Mouse (Mus musculus) intestine, postnatal 0 days (tissue): Measurements from ENCODE around the gene Lcn6. TPM values are rescaled to one million over a fixed set of nuclear protein-coding genes. Genes with fewer than 3 reads are reported as not detected.
A peak's percentile ranks its signal among the peaks of the same experiment; 100 is the strongest.
"Not testable (repeated sequence)": the region's sequence is repeated elsewhere in the genome, so short reads cannot be mapped to it uniquely, and the experiment has no call there.

Experiments
- ATAC-seq: fragments of 200-750 bp; cut with Nextera tagmentation; 2 replicates; pipeline ENCODE4 v1.8.0; 2017; ENCODE audit warnings: mild to moderate bottlenecking, moderate TSS enrichment, moderate library complexity
- H3K27ac ChIP-seq: fragments of 300-500 bp; sonication (generic); 2 replicates; pipeline ENCODE4 v1.5.1; 2014; ENCODE audit warnings: mild to moderate bottlenecking, low read depth, low read length, moderate library complexity
- H3K27me3 ChIP-seq: fragments of 300-500 bp; sonication (generic); replicated peaks from 2 replicates; pipeline ENCODE4 v1.6.1; 2014; ENCODE audit warnings: low read length, mixed read lengths; ENCODE audit not compliant: control insufficient read depth, insufficient read depth
- H3K36me3 ChIP-seq: fragments of 300-500 bp; sonication (generic); 2 replicates; pipeline ENCODE4 v1.6.1; 2014; ENCODE audit warnings: mild to moderate bottlenecking, moderate library complexity; ENCODE audit not compliant: control insufficient read depth, insufficient read depth
- H3K4me1 ChIP-seq: fragments of 300-500 bp; sonication (generic); replicated peaks from 2 replicates; pipeline ENCODE4 v1.6.1; 2014; ENCODE audit warnings: antibody characterized with exemption, low read length, mixed read lengths; ENCODE audit not compliant: control insufficient read depth, insufficient read depth
- H3K4me2 ChIP-seq: fragments of 300-500 bp; sonication (generic); replicated peaks from 2 replicates; pipeline ENCODE4 v1.6.1; 2014; ENCODE audit warnings: low read depth, mild to moderate bottlenecking, moderate library complexity
- H3K4me3 ChIP-seq: fragments of 300-500 bp; sonication (generic); 2 replicates; pipeline ENCODE4 v1.5.1; 2014; ENCODE audit warnings: low read depth, low read length
- H3K9ac ChIP-seq: fragments of 300-500 bp; sonication (generic); 2 replicates; pipeline ENCODE4 v1.6.1; 2014; ENCODE audit warnings: mild to moderate bottlenecking, low read depth, low read length
- H3K9me3 ChIP-seq: fragments of 300-500 bp; sonication (generic); 2 replicates; pipeline ENCODE4 v1.6.1; 2016; ENCODE audit warnings: mixed run types; ENCODE audit not compliant: control insufficient read depth
- CTCF ChIP-seq: sonication (generic); IDR thresholded peaks from 2 replicates; pipeline ENCODE4 v1.5.1; 2016; ENCODE audit warnings: low read depth, mild to moderate bottlenecking, control low read depth, antibody characterized with exemption, moderate library complexity
- WGBS: fragments of 180-500 bp; shearing (Covaris S2); extraction: QIAGEN DNeasy Blood & Tissue Kit; methylation state at CpG from one replicate; pipeline ENCODE4 v1.1.7; 2014; 5-methylcytosine and 5-hydroxymethylcytosine counted together
- polyA plus RNA-seq: library from polyadenylated mRNA; unstranded; fragments of >200 nt; fragmentation: Nextera tagmentation; extraction: Ambion mirVana; gene quantifications from 2 replicates; pipeline ENCODE4 v1.2.1, GENCODE M21; 2015

Lcn6 gene
- polyA plus RNA-seq, 1 experiment from 2014 or later = not detected

GRCm38 (mm10) chr2:25696951-25697350, 20.4 kb downstream of the Lcn6 start:
- H3K4me1 ChIP-seq = no peaks in the 10 kb centered on the region
- H3K9ac ChIP-seq = no peak overlapping the region
- H3K27ac ChIP-seq = no peak overlapping the region
- H3K4me2 ChIP-seq = no peak overlapping the region
- no peak for ATAC-seq
- no peaks in the 10 kb centered on the region for H3K9me3 ChIP-seq
- H3K36me3 ChIP-seq = no peaks in the 10 kb centered on the region
- H3K27me3 ChIP-seq = no peaks in the 10 kb centered on the region
- WGBS = 68% methylated on average over 4 of the region's 4 CpGs
- no peak for TF ChIP-seq CTCF
- no peak overlapping the region for H3K4me3 ChIP-seq

- ATAC-seq = no peak
Observed at GRCm38 (mm10) chr2:25698696-25699095, 22.1 kb downstream of the Lcn6 start.

GRCm38 (mm10) chr2:25699743-25700142, 23.2 kb downstream of the Lcn6 start, which contains the start of gene Obp2a:
Gene Obp2a (plus strand): TSS chr2:25700043.
- 59% methylated on average over 3 of the region's 3 CpGs for WGBS
- H3K36me3 ChIP-seq, H3K9ac ChIP-seq, H3K9me3 ChIP-seq, H3K27me3 ChIP-seq, ATAC-seq, H3K4me2 ChIP-seq, H3K4me1 ChIP-seq, H3K27ac ChIP-seq, H3K4me3 ChIP-seq: not testable (repeated sequence)

More at GRCm38 (mm10) chr2:25698696-25699095, 22.1 kb downstream of the Lcn6 start:
- Histone ChIP-seq H3K9me3 (no peaks in the 10 kb centered on the region), H3K36me3 (no peaks in the 10 kb centered on the region), H3K27ac (no peak overlapping the region), H3K9ac (no peak overlapping the region), H3K4me3 (no peak overlapping the region), H3K4me2 (no peak overlapping the region), H3K4me1 (no peaks in the 10 kb centered on the region), H3K27me3 (no peaks in the 10 kb centered on the region)
- 90% methylated on average over 2 of the region's 2 CpGs for WGBS
- no peak for TF ChIP-seq CTCF

GRCm38 (mm10) chr2:25701001-25701400, 24.4 kb downstream of the Lcn6 start:
- no peak overlapping the region for H3K4me2 ChIP-seq
- H3K9me3 ChIP-seq = no peaks in the 10 kb centered on the region
- H3K4me3 ChIP-seq = no peak overlapping the region
- WGBS = 77% methylated on average over 5 of the region's 5 CpGs
- no peak overlapping the region for H3K27ac ChIP-seq
- H3K9ac ChIP-seq = no peak overlapping the region
- no peak for ATAC-seq
- no peaks in the 10 kb centered on the region for H3K27me3 ChIP-seq
- 0 out of 2 replicates have a peak, but pooled peaks cover 3% of the 10 kb centered on the region for H3K4me1 ChIP-seq
- no peaks in the 10 kb centered on the region for H3K36me3 ChIP-seq
- no peak for TF ChIP-seq CTCF

GRCm38 (mm10) chr2:25703706-25704105, 27.1 kb downstream of the Lcn6 start:
- no peak for TF ChIP-seq CTCF
- Histone ChIP-seq H3K9ac (no peak overlapping the region), H3K27me3 (no peaks in the 10 kb centered on the region), H3K9me3 (no peaks in the 10 kb centered on the region), H3K36me3 (no peaks in the 10 kb centered on the region), H3K4me2 (no peak overlapping the region), H3K4me3 (no peak overlapping the region), H3K27ac (no peak overlapping the region), H3K4me1 (0 out of 2 replicates have a peak, but pooled peaks cover 5% of the 10 kb centered on the region)
- WGBS = 60% methylated on average over 4 of the region's 4 CpGs
- no peak for ATAC-seq

- Histone ChIP-seq H3K9ac (peak within 1 kb of the TSS; percentile 52), H3K4me3 (peak within 1 kb of the TSS; percentile 57), H3K9me3 (no peaks in the 10 kb centered on the region), H3K27me3 (no peaks in the 10 kb centered on the region), H3K36me3 (no peaks in the 10 kb centered on the region), H3K27ac (peak within 1 kb of the TSS; percentile 22; the same call in 1 of the 2 replicates), H3K4me2 (peak within 1 kb of the TSS; percentile 91), H3K4me1 (0 out of 2 replicates have a peak, but pooled peaks cover 5% of the 10 kb centered on the region)
- ATAC-seq = peak; percentile 81
- WGBS = under 1% methylated on average over 78 of the region's 78 CpGs
- peak; percentile 86 for TF ChIP-seq CTCF
Observed at GRCm38 (mm10) chr2:25706643-25707481, 30.3 kb downstream of the Lcn6 start, which contains the start of gene Bmyc. Gene Bmyc (plus strand): TSS chr2:25706739.
